Mouse (Mus musculus) liver, adult (tissue): ENCODE measurements around the gene Mapk8ip3.

ENCODE experiments used
- GATA4 ChIP-seq: IDR thresholded peaks from 2 replicates; pipeline ENCODE4 v1.6.1; 2014; ENCODE audit warnings: mild to moderate bottlenecking, low read length; ENCODE audit not compliant: insufficient replicate concordance

The Mapk8ip3 gene

DNA sequence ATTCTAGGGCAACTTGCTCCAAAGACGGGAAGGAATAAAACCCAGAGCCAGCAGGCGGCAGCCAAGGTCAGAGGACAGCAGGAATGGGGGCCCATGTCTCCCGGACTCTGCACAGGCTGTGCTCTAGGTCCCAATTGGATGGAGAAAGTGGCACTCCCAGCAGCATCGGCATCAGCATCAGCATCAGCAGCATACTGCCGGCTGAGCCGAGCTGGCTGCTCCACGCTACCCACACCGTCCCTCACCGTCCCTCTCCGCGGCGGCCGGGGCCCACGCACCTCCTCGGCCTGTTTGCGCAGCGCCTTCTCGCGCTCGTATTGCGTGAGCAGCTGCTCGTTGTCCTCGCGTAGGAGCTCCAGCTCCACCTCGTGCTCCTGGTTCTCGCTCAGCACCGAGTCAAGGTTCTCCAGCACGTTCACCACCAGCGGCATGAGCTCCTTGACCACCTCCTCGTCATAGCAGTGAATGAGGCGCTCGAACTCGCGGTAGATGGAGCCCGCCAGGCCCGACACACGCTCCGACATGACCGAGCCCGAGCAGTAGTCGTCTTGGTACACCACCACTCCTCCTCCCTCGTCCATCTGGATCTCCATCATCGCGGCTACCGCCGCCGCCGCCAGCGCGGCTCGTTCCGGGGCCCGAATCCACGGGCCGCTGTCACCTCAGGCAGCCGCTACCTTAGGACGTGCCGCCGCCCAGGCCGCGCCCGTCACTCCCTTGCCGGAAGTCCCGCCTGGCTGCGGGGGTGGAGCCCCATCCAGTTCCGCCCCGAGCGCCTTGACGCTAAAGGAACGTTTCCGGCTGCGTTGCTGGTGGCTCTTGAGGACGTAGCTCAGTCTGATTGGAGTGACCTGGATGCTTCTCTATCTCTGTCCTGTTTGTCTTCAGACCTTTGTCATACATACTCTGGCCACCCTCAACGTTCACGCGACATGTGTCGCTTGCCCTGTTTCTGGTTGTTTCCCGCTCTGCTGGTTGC, at the start of gene Mapk8ip3:
Mapk8ip3 (minus strand) TSS at position 719 of the 979 bp plus-strand sequence.
- TF ChIP-seq GATA4, result peak; percentile 34; the same call in 1 of the 2 replicates

DNA sequence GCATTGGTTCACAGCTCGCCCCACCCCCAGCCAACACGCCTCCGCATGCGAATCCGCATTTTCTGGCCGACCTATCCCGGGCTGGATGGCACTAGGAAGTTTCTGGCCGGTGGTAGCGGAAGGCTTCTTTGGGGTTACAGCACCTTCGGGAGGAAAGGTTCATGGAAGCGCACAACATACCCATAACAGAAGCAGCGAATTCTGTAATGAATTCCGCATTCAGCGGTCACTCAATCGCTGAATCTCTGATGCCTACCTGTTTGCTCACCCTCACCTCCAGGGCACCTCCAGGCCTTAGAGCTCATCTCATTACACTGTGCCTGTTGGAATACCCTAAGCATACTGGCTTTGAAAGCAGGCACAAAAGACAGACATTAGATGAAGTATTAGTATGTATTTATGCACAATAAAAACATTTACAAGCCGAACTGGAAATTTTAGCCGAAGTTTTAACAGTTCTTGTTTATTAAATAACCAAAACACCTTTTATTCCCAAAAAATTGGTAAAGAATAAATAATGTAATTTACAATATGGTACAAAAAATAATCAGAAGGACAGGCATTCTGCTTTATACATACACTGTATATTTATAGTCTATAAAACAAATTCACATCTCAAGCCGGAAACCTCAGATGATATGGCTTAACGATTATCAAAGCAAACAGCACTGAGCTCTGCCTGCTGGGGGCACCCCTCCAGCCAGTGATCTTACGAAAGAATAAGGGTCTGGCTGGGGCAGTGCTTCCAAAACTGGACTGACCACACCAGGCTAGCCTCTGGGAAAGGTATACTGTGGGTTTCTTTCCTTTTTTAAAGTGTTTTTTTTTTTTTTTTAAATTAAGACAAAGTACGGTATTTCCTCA, 24.3 kb upstream of the Mapk8ip3 start:
- no peak for TF ChIP-seq GATA4

DNA sequence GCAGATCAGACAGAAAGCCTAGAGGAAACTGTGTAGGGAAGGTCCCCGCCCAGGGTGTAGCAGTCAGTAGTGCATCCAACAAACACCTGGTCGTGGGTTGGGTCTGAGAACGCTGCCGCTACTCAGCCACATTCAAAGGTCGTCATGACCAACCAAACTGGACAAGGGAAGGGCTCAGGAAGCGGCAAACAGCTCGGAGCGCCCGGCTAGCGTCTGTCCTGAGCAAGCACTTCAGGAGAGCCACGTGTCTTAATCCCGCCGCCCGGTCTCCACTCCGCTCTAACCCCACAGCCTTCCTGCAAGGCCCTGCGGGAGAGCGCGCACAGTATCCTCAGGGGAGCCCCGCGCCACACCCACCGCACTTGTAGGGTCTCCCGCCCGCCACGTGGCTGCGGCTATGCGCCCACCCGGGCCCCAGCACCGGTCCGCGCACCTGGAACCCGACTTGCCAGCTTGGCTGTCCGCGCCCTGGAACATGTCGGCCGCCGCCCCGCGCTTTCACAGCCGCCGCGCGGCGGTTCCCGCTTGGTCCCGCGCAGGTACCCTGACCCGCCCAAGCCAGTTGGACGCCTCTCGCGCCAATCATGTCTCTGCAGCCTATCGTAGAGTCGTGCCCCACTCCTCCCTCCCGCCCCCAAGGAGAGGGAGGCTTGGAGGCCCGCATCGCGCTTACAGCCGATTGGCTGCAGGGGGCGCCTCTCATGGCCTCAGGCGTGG, 23.5 kb upstream of the Mapk8ip3 start, which contains the start of gene Jpt2:
Jpt2 (minus strand) TSS at position 555 of the 717 bp plus-strand sequence.
- no peak for TF ChIP-seq GATA4

DNA sequence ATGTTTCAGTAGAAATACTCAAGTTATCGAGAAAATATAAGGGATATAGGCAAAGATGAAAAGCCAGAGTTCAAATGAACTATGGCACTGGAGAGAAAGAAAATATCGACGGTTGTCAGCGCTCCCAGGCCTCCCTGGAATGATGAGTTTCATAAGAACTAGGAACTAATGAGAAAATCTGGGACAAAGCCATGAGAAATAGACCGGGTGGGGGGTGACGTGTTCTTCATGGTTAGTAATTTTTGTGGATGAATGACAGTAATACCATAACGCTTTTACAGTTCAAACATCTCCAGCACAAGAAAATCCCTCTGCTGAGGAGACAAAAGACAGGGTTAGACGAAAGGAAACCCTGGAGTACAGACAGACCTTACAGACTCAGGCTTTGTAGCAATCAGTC, 22.6 kb upstream of the Mapk8ip3 start:
- TF ChIP-seq GATA4, result no peak

DNA sequence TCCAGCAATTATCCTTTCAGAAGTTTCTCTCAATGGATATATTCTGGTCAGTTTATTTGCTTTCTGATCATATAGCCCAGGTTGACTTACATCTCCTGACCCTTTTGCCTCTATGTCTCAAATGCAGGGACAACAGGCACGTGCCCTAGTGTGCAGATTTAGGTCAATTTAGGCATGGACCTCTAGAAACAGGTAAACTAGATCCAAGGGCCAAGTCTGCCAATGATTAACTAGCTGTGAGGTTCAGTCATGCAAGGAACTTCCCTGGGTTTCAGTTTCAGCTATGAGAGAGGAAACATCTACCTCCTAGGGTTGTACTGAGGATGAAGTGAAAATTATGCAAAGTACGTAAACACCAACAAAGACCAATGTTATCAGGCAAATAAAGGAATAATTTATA, 16.5 kb upstream of the Mapk8ip3 start:
- no peak for TF ChIP-seq GATA4

DNA sequence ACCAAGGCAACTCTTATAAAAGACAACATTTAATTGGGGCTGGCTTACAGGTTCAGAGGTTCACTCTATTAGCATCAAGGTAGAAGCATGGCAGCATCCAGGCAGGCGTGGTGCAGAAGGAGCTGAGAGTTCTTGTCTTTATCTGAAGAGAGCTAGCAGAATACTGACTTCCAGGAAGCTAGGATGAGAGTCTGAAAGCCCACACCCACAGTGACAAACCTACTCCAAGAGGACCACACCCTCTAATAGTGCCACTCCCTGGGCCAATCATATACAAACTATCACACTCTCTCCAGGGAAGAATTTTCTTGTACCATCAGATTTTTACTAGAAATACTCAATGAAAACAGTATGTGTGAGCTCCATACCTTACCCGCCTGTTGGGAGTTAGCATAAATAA, 13.9 kb upstream of the Mapk8ip3 start:
- no peak for TF ChIP-seq GATA4

DNA sequence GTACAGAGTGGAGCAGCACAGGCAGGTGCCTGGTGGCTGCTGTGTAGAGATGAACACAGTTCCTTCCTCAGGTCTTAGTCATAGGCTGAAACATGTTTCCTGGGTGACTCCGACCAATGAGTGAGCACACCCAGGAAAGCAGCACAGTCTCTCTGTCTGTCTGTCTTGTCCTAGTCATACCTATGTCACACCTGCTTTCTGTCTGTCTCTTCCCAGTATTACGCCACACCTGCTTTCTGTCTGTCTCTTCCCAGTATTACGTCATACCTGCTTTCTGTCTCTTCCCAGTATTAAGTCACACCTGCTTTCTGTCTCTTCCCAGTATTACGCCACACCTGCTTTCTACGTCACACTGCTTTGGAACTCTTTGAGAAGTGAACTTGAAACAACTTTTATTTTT, 11.4 kb upstream of the Mapk8ip3 start:
- TF ChIP-seq GATA4, result no peak

DNA sequence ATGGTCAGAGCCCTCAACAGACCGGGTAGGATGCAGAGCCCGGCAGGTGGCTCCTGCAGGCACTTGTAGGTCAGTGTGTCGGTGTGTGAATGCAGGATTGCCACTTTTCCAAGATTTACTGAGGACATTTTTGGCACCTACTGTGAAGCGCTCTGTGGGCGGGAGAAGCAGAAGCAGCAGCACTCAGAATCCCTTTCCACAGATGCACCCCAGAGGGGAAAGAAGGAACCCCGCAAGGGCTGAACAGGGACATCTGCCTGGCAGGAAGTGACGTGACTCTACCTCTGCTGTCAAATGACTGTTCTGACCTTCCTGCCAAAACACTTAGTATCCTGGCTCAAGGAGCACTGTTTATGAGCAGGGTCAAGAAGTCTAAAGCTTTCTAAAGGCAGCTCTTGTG, 6.3 kb upstream of the Mapk8ip3 start:
- TF ChIP-seq GATA4, result no peak

DNA sequence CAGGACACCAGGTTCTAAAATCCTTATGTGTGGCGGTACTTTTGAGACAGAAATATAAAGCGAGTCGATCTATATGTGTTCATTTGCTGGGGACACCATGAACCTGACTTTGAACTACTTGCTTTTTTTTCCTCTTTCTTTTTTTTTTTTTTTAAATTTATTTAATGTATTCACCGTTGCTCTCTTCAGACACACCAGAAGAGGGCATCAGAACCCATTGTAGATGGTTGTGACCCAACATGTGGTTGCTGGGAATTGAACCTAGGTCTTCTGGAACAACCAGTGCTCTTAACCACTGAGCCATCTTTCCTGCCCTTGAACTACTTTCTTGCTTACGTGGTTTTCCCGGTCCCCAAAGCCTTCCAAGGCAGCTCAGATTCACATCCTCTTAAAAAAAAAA, 489 bp upstream of the Mapk8ip3 start:
- no peak for TF ChIP-seq GATA4

DNA sequence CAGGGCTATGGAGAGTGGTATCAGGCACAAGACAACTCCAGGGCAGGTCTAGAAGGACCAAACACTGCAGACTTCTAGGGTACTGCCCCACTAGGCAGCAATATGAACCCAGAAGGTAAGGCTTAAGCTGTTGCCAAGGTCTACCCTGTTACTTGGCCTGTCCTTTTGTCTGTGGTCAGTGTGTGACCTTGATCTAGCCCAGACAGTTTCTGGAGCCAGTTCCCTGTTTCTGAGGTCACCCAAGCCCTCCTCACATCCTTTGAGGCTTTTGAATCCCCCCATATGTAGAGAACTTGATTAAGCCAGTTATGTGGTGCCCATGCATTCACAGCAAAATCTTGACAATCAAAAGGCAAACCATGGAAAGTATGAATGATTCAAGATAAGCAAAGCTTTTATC, 1.1 kb downstream of the Mapk8ip3 start:
- TF ChIP-seq GATA4, result no peak

DNA sequence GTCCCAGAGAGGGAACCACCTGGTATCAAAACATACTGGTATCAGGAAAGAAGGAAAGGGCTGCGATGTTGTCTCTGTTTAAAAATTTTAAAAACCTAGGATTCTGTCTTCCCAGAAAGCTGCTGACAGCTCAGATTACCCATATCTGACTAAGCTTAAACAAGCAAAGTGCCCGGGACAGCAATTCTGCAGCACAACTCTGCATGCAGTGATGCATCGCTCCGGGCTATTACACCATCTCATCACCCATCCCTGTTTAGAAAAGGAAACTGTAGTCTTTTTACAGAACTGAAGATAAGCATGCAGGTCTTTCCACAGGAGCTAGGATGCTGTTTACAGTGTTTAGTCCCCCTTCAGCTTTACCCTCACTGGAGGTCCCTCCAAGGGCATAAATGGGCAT, 1.9 kb downstream of the Mapk8ip3 start:
- TF ChIP-seq GATA4, result no peak

DNA sequence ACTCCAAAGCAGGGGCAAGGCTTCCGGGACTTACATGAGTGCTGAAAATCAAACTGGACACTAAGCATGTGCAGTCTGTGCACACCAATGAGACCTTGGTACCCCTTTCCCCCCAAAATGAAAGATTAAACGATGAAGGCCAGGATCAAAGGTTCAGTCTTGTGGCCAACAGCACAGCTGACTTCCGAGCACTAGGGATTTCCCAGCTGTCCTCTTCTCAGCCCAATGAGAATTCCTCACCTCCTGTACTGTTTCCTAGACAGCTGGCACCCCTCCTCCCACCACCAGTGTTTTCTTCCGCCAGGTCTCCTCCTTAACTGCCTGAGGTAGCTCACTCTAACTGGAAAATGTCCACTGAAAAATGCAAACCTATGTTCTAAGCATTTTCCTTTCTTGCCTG, 3.6 kb downstream of the Mapk8ip3 start:
- TF ChIP-seq GATA4, result no peak

DNA sequence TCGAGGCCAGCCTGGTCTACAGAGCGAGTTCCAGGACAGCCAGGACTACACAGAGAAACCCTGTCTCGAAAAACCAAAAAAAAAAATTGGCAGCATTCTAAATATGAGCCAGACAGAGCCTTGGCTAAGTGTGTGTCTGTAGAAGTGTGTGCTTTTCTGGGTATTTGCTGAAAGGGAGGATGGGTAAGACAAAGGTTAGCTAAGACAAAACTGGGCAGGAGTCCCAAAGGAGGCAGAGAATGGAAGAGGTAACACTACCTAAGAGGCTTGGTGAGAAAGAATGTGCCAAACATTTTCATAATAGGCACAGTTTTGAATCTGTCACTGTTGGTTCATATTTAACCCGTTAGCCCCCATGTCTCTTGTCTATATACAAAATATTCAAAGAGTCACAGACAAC, 4.3 kb downstream of the Mapk8ip3 start:
- TF ChIP-seq GATA4, result no peak

DNA sequence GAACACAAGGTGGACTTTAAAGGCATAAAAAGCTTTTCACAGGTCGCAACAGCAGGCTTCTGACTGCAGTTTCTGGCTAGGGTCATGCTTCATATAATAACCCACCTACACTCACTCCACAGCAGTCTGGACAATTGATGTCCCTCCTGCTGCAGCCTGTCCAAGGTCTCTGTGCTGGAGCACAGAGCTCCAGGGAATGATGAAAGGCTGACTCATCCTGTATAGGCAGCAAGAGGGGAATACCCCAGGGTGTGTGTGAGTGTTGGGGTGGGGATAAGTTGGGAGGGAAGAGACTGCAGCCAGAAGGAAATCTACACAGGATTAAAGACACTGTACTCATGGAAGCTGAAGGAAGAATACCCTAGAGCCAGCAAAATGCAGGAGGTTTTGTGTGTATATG, 7.3 kb downstream of the Mapk8ip3 start:
- TF ChIP-seq GATA4, result no peak

DNA sequence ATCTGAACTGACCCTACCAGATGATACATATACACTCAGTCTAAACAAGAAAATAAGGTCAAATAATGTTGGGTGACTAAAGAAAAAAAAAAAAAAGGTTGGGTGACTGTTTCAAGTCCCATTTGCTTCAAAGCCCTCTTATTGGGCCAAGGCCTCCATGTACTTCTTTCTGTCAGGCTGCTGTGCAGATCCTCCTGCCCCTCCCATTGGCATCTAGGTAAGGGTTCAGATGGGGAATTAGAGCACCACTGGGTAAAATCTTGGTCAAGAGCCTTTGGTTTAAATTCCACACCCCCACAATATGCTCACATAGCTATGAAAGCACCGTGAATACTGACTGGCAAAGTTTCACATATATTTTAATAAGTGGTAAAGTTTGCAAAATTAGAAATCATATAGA, 13.5 kb downstream of the Mapk8ip3 start:
- no peak for TF ChIP-seq GATA4
